Mouse (Mus musculus) ES-E14 (cell line): Measurements from ENCODE around the gene Cops4.

Source experiments
- HCFC1 ChIP-seq: IDR thresholded peaks from 2 replicates; pipeline ENCODE4 v1.6.1; 2012; ENCODE audit warnings: low read length, inconsistent platforms, borderline replicate concordance; ENCODE audit not compliant: insufficient read depth
- ZC3H11A ChIP-seq: IDR thresholded peaks from 2 replicates; pipeline ENCODE4 v1.6.1; 2012; ENCODE audit warnings: low read depth, mild to moderate bottlenecking, inconsistent platforms, low read length, borderline replicate concordance

DNA sequence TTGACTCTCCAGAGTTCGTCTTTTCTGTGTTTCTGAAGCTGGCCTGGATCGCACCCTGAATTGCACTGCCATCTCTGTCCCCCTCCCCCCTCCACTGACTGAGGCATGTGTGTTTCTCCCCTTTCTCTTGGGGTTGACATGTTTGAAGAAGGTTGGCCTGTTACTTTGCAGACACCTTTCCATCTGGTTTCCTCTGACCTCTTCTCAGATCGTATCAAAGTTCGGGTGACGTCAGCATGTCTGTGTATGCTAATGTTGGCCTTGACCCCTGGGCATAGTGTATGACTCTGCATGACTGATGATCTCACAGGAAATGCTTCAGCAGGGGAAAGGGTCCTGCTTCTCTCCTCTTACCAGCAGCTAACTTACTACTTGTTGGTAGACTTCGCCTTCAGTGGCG lies 65.0 kb downstream of the Cops4 start:
- TF ChIP-seq HCFC1, result no peak
- no peak for TF ChIP-seq ZC3H11A
